Mouse (Mus musculus): Measurements from ENCODE around the gene Rpl11. TPM values are rescaled to one million over a fixed set of nuclear protein-coding genes. Genes with fewer than 3 reads are reported as not detected.

Rpl11 gene
- polyA plus RNA-seq (2014; fragmentation: Illumina TruSeq; extraction: RNeasy Lipid Tissue Mini Kit (QIAGEN cat#74804); ENCODE audit: low read depth, low replicate concordance), result 578 TPM

DNA sequence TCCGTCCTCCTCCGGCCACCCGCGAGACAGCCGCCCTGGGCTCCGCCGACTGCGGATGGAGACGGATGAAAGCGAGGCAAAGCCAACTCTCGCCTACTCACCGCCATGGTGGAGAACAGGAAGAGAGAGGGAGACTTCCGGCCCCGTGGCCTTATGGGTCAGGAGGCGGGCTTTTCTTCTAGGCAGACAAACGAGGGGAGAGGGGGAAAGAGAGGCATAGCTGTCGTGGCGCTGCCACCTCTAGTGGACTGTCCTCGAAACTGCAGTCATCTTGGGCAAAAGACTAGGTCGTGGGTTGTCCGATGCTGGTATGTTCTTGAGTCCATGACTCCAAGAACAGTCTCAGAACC is at the start of gene Rpl11:
TSS of gene Rpl11 (minus strand) at position 182 of the 350 bp plus-strand sequence.

DNA sequence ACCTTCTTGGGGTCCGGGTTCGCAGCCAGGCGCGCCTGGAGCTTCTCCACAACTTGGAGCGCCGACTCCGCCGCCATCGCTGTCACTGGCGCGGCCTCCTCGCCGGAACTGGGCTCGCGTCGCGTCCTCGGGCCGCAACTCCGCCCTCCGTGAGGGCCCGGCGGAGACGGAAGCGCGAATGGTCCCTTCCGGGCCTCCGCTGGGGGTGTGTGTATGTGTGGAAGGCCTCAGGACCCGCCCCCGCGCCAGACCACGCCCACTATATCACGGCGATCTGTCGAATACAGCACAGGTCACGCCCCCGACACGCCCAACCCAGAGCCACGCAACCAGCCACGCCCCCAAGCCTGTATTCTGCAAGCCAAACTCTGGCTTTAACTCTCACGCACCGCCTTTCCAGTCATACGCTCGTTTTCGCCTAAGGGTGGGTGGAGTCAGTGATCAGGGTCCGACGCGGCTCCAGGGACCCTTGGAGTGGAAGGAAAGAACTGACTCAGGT is 31.6 kb downstream of the Rpl11 start, which contains the start of gene Eloa:
TSS of gene Eloa (minus strand) at position 215 of the 499 bp plus-strand sequence.

GRCm38 (mm10) chr4:135986943-135987710 is 66.1 kb downstream of the Rpl11 start, which contains the start of gene Pithd1:
TSS of gene Pithd1 (minus strand) at chr4:135987264.

Other genes starting within 250 kb of the Rpl11 start
- gene Srsf10, start 197.7 kb downstream of the Rpl11 start, polyA plus RNA-seq (2014; fragmentation: Illumina TruSeq; extraction: RNeasy Lipid Tissue Mini Kit (QIAGEN cat#74804); ENCODE audit: low read depth, low replicate concordance), result 60.1 TPM
- 86.5 TPM for gene Pnrc2, start 179.6 kb downstream of the Rpl11 start, polyA plus RNA-seq (2014; fragmentation: Illumina TruSeq; extraction: RNeasy Lipid Tissue Mini Kit (QIAGEN cat#74804); ENCODE audit: low read depth, low replicate concordance)
- 0.10 TPM for gene Cnr2, start 158.0 kb downstream of the Rpl11 start, polyA plus RNA-seq (2014; fragmentation: Illumina TruSeq; extraction: RNeasy Lipid Tissue Mini Kit (QIAGEN cat#74804); ENCODE audit: low read depth, low replicate concordance)
- 40.8 TPM for gene Fuca1, start 132.7 kb downstream of the Rpl11 start, polyA plus RNA-seq (2014; fragmentation: Illumina TruSeq; extraction: RNeasy Lipid Tissue Mini Kit (QIAGEN cat#74804); ENCODE audit: low read depth, low replicate concordance)
- 76.1 TPM for gene Hmgcl, start 107.0 kb downstream of the Rpl11 start, polyA plus RNA-seq (2014; fragmentation: Illumina TruSeq; extraction: RNeasy Lipid Tissue Mini Kit (QIAGEN cat#74804); ENCODE audit: low read depth, low replicate concordance)
- gene Gale, start 89.7 kb downstream of the Rpl11 start, polyA plus RNA-seq (2014; fragmentation: Illumina TruSeq; extraction: RNeasy Lipid Tissue Mini Kit (QIAGEN cat#74804); ENCODE audit: low read depth, low replicate concordance), result 3.1 TPM
- 44.9 TPM for gene Lypla2, start 80.8 kb downstream of the Rpl11 start, polyA plus RNA-seq (2014; fragmentation: Illumina TruSeq; extraction: RNeasy Lipid Tissue Mini Kit (QIAGEN cat#74804); ENCODE audit: low read depth, low replicate concordance)
- 22.3 TPM for gene Pithd1, start 66.2 kb downstream of the Rpl11 start, polyA plus RNA-seq (2014; fragmentation: Illumina TruSeq; extraction: RNeasy Lipid Tissue Mini Kit (QIAGEN cat#74804); ENCODE audit: low read depth, low replicate concordance)
- gene Eloa, start 31.7 kb downstream of the Rpl11 start, polyA plus RNA-seq (2014; fragmentation: Illumina TruSeq; extraction: RNeasy Lipid Tissue Mini Kit (QIAGEN cat#74804); ENCODE audit: low read depth, low replicate concordance), result 23.9 TPM
- 91.9 TPM for gene Id3, start 90.1 kb upstream of the Rpl11 start, polyA plus RNA-seq (2014; fragmentation: Illumina TruSeq; extraction: RNeasy Lipid Tissue Mini Kit (QIAGEN cat#74804); ENCODE audit: low read depth, low replicate concordance)
- not detected for gene E2f2, start 119.0 kb upstream of the Rpl11 start, polyA plus RNA-seq (2014; fragmentation: Illumina TruSeq; extraction: RNeasy Lipid Tissue Mini Kit (QIAGEN cat#74804); ENCODE audit: low read depth, low replicate concordance)
- gene Asap3, start 152.9 kb upstream of the Rpl11 start, polyA plus RNA-seq (2014; fragmentation: Illumina TruSeq; extraction: RNeasy Lipid Tissue Mini Kit (QIAGEN cat#74804); ENCODE audit: low read depth, low replicate concordance), result 7.4 TPM
- gene Tcea3, start 194.3 kb upstream of the Rpl11 start, polyA plus RNA-seq (2014; fragmentation: Illumina TruSeq; extraction: RNeasy Lipid Tissue Mini Kit (QIAGEN cat#74804); ENCODE audit: low read depth, low replicate concordance), result 166 TPM
- 33.7 TPM for gene Zfp46, start 231.3 kb upstream of the Rpl11 start, polyA plus RNA-seq (2014; fragmentation: Illumina TruSeq; extraction: RNeasy Lipid Tissue Mini Kit (QIAGEN cat#74804); ENCODE audit: low read depth, low replicate concordance)

All from heart, adult 10 weeks (tissue).